Mouse (Mus musculus): ENCODE data around the gene Cic. TPM values are rescaled to one million over a fixed set of nuclear protein-coding genes. Genes with fewer than 3 reads are reported as not detected.
"Not testable (repeated sequence)": the region's sequence is repeated elsewhere in the genome, so short reads cannot be mapped to it uniquely, and the experiment has no call there.

Gene Cic
- total RNA-seq, 1 experiment from 2014 or later: 44.4 TPM

DNA sequence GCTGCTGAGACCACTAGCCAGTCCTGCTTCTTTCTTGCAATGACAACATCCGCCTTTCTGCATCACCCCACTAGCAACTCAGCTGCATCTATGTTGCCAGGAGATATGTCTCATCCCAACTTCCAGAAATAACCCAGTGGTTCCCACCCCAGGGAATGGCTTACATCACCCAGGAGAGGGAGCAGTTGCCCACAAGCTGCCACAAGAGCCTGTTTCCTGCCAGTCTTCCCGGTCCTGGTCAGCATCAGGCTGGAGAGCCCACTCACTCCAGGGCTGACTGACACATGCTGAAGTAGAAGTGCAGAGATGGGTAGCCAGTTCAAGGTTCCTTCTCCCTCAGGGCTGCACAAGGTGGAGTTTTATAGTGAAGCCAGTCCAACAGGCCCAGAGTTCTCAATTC, 26.4 kb upstream of the Cic start:
- no peak for ATAC-seq (replicated peaks; ENCODE audit: low read depth, poor library complexity, severe bottlenecking)

DNA sequence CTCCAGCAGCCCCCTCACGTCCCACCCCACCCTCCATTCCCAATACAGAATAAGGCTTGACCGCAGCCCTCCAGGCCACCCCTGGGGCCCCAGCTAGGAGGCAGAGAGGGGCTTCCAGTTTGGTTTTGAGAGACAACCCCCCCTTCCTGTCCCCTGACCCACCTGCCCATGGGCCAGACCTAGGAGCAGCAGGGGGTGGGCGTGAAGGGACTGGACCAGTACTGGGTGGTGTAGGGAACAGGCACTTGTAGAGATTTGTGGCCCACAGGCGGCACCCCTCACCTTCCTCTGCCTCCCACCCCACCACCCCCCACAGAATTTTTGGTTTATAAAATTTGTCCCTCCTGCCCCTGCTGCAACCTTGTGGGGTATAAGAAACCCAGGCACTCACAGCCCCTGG, 24.1 kb upstream of the Cic start:
- no peak for ATAC-seq (replicated peaks; ENCODE audit: low read depth, poor library complexity, severe bottlenecking)

DNA sequence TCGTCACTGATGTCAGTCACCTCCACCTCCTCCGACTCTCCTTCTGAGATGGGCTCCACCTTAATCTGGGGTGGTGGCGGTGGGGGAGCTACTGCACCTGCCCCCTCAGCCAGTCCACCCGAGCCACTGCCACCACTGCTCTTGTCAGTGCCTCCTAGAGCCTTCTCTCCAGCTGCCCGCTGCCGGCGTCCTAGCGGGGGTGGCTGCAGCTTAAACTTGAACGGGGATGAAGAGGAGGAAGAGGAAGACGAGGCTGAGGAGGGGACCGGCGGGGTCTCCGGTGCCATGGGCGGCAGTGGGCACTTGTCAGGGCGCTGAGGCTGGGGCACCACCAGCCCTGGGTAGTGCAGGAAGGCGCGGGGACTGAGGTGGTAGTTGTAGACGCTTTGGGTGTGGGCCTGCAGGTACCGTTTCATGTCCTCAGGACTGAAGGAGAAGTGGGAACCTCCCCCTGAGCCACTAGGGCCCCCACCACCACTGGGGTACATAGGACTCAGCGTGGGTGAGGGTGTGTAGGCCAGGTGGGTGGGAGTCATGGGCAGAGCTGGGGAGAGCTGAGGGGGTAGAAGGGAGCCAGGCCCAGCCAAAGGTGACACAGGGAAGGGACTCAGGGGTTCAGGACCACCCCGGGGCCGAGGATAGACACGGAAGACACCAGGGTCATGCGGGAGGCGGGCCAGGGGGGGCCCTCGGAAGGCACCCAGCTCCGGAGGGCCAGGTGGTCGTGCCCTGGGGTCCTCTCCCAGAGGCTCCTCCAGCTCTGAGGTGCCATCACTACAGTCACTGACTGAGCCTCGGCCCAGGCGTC, 22.7 kb upstream of the Cic start:
- no peak for ATAC-seq (replicated peaks; ENCODE audit: low read depth, poor library complexity, severe bottlenecking)

DNA sequence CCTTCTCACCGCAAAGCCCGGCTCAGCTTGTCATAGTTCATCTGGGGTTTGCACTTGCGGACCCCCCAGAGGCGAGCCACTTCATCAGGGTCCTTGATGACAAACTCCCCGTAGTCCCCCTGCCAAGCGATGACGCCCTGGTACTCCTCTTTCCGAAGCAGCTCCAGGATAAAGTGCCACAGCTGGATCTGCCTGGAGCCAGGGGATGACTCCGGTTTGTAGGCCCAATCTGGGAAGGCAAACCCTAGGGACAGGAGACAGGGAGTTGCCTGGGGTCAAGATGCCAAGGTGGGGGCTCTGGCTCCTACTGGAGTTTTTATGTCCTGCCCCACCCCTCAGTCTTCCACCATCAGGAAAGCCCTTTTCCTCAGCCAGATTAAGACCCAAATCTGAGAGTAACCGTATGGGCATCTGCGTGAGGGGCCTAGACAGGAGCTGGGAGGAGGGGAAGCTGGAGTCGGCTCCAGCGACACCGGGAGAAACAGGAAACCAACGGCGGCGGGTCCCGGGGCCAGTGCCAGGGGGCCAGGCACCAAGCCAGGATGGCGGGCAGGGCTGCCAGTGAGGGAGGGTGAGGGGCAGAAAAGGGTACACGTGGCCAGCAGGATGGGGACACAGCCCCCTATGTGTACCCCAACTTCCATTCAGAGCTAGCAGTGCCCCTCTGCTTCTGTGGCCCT, 21.3 kb upstream of the Cic start:
- ATAC-seq (replicated peaks; ENCODE audit: low read depth, poor library complexity, severe bottlenecking): no peak

DNA sequence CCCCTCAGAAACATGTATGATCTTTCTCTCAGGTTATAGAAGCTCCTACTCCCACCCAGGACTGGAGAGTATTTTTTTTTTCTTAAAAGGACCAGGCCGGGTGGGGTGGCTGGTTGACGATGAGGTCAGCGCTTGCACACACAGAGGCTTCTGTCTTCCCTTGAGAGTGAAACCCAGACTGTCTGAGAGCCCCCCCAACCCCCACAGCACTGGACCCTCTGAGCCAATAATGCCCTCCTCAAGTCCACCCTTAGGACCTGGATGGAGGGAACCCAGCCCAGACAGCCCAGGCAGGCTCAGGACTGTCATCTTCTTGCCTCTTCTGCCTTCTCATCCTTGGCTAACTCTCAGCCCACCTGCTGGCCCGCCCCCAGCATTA, 20.8 kb upstream of the Cic start:
- no peak for ATAC-seq (replicated peaks; ENCODE audit: low read depth, poor library complexity, severe bottlenecking)

DNA sequence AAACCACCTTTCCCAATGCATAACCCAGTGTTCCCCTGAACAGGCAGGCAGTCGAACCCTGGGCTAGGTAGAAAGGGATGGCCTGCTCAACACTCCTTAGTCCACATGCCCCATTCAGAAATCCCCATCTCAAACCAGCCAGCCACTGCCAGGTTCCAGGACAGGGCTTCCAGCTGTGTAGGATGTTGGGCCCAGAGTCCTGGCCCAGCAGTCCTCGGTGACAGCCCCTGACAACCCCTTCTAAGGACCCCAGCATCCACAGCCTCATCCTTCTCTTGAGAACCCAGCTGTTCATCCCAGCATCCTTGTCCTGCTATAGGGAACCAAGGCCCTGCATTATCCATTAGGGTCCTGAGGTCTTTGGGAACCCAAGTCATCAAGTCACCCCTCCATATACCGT, 20.0 kb upstream of the Cic start:
- no peak for ATAC-seq (replicated peaks; ENCODE audit: low read depth, poor library complexity, severe bottlenecking)

DNA sequence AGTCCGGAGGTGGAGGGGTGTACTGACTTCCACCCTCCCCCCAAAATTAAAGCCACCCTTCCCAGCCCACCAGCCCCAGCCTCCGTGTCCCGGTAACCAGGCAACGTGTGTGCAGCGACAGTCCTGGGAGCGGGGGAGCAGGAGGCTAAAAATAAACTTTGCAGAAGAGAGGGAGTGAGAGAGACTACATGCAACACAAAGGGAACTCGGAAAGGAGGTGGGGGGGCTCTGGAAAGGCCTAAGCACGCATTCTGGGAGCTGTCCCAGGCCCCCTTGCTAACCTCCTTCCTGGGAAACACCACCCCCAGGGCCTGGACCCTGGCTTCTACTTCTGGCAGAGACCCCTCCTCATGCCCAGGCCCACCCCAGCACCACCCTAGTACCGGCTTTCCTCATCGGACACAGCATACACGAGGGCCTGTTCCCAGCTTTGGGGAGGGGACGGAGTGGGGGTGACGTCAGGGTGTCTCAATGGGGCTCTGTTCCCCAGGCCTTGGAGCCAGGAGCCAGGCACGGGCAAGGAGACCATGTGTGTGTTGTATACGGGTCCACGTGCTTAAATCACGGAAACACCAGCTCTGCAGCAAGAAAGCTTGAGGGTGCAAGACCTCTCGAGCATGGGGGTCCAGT, 19.4 kb upstream of the Cic start:
- peak; percentile 7; the same call in 1 of the 2 replicates for ATAC-seq (replicated peaks; ENCODE audit: low read depth, poor library complexity, severe bottlenecking)

DNA sequence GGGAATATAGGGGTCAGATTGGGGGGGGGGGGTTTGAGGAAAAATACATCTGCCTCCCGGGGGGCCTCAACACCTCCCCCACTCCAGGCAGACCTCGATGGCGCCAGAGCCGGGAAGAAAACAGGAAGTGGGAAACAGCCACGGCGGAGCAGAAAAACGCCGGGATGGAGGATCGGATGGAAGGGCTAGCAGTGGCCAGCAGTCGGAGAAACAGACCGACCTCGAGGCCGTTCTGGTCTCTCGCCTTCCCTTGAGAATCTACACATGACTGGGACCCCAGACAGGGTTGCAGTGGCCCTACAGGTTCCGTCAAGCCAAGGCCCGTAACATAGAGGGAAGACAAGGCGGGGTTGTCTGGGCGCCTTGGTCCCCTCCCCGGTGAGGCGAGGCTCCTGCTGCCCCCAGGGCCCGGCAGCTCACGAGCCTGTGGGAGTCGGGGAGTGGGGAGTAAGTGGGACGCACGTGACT, 18.6 kb upstream of the Cic start:
- ATAC-seq (replicated peaks; ENCODE audit: low read depth, poor library complexity, severe bottlenecking): peak; percentile 7; the same call in 1 of the 2 replicates

DNA sequence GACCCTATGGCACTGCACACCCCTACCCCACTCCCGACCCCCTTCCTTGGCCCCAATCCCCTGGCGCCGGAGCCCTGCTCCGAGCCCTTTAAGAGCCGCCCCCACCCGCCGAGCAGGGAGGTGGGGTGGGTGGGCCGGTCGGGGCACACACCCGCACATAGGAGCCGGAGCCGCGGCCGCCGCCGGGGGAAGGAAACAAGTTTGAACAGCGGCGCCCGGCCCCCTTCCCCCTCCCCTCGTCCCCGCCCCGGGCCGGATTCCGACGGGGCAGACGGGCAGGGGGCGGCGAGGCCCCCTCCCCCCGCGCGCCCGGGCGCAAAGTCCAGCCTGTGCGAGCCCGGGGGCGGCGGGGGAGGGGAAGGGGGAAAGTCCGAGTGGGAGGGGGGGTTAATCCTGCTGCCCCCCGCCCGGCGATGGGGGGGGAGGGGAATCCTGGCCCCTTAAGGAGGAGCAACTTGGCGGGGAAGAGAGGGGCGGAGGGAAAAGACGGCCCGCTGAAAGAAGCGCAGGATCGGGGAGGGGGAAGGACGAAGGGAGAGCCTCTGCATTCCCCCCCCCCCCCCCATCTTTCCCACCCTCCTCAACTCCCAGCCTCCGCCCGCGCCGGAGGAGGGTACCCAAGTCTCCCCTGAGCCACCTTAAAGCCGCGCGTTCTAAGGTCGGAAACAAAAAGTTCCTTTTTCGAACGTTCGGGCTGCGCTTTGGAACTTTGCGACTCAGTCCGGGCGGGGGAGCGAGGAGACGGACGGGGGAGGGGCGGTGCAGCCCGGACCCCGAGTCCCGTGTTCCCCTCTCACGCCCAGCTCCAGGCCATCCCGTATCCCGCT, 18.0 kb upstream of the Cic start:
- peak; percentile 7 for ATAC-seq (replicated peaks; ENCODE audit: low read depth, poor library complexity, severe bottlenecking)

DNA sequence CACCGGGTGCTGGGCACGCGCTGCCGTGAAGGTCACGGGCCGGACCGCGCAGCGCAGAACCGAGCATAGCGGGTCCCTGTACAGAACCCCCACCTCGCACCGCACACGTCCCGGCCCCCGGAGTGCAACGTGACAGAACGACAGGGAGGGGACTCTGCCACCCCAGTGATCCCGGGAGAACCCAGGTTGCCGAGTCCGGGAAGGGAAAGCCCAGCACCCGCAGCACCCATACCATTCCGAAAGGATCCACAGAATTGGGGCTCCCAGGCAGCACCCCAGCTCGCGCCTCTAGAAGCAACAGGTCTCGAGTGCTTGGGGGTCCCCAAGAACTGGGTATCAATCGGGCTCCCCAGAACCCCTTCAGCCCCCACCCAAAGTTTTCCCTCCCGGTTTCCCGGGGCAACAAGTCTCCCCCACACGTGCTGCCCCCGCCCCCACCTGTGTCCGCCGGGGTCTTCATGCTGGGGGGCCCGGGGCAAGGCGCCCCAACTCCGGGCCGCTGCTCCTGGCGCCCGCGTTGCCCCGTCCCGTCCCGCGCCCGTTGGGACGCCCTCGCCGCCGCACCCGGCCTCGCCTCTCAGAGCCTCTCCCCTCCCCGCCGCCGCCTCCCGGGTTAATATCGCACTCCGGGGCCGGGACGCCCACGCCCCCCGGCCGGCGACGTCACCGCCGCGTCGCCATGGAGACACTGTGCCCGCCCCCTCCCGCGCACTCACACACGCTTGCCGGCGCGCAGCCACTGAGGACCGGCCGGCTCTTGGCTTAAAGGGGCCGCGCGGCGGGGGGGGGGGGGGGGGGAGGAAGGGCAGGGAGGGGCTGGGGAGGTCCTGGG, 17.1 kb upstream of the Cic start, which contains the start of gene Erf:
Gene Erf (minus strand): TSS at position 621 of the 832 bp plus-strand sequence.
- ATAC-seq (replicated peaks; ENCODE audit: low read depth, poor library complexity, severe bottlenecking): peak; percentile 62

DNA sequence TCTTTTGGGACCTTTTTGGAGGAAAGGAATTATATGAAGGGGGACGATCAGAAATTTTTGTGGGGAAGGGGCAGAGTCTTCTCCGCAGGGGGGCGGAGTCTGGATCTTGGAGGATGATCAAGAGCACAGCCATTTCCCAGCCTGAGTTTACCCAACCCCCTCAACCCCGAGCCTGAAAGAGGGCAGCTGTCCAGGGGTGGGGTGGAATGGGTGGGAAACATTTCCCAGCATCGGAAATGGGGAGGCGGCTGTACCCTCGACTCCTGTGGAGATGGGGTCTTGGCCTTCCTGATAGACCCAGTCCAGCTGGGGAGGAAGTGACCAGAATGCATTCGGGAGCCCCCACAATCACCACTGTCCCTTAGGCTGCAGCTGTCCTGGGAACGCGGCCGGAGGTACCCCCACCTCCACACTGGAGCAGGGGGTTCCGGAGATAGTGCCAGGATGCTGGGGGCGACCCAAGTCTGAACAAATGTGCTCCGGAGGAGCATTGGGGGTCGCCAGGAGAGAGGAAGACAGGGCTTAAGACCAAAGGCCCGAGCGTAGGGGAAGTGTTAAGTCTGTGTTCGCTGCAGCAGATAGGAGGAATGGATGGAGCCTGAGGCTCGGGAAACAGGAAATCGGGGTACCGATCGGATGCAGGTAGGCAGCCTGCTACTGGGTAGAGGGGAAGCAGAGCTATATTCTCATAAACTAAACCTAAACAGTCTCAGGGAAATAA, 16.3 kb upstream of the Cic start:
- 0 out of 2 replicates have a peak, but pooled peaks have one; percentile 3 for ATAC-seq (replicated peaks; ENCODE audit: low read depth, poor library complexity, severe bottlenecking)

DNA sequence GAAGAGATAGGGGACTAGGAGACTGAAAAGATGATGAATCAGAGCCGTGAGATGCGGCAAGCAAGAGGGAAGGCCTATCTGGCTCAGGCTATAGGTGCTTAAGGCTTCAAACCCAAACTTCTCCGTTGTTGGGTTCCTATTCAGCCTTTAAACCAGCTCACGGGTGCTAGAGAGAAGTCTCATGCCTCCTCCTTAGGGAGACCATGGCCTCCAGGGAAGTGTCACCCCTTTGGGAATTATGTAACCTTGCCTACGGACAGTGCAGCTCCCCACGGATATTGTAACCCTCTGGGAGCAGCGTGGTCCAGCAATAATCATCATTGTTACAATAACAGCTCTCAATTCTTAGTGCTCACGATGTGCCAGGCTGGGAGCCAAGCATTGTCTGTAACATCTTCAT, 15.7 kb upstream of the Cic start:
- ATAC-seq (replicated peaks; ENCODE audit: low read depth, poor library complexity, severe bottlenecking): no peak

DNA sequence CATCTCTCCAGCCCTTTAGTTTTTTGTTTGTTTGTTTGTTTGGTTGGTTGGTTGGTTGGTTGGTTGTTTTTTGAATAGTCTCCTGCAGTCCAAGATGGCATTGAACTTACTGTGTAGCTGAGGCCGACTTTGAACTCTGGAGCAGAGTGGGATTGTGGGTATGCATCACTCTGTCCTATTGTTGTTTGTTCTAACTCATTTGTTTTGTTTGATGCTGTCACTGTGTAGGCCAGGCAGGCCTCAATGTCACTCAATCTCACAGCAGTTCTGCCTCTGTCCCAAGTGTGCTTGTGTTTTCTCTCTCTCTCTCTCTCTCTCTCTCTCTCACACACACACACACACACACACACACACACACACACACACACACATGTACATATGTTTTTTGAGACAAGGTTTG, 5.6 kb upstream of the Cic start:
- ATAC-seq (replicated peaks; ENCODE audit: low read depth, poor library complexity, severe bottlenecking): no peak

DNA sequence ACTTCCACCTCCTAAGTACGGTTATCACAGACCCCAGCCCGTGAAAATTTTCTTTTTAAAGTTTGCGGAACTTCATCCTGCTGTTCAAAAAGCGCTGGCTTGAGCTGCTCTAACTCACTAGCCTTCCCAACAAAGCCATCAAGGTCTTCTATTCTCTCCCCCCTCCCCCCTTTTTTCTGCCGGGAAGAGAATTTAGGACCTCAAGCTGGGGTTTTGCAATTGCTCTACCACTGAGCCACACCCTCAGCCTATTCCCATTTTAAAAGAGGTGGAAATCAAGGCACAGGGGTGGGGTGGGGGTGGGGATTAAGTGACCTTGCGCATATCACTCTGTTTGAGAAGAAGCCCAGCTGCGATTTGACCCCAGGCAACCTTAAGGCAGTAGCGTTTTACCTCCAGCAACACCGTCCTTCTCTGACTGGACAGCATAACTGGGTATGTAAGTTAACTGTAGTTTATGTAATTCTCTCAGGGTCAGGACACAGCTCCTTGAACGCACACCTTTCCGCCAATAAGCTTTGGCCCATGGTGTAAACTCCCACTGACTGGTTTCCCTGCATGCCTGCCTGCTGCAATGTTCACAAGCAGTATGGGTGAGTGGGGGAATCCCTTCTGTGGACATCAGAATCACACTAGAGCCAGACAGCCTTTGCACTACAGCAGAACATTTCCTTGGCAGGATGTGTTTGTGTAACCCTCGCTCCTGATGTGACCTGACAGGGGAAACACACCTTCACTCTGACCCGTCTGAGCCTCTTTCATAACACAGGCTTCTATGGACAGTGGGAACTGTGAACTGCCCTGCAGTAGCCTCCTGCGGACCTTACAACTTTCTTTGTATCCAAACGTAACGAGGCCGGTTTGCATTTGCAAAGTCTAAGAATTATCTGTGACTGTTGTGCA, 3.3 kb upstream of the Cic start:
- ATAC-seq (replicated peaks; ENCODE audit: low read depth, poor library complexity, severe bottlenecking): no peak

DNA sequence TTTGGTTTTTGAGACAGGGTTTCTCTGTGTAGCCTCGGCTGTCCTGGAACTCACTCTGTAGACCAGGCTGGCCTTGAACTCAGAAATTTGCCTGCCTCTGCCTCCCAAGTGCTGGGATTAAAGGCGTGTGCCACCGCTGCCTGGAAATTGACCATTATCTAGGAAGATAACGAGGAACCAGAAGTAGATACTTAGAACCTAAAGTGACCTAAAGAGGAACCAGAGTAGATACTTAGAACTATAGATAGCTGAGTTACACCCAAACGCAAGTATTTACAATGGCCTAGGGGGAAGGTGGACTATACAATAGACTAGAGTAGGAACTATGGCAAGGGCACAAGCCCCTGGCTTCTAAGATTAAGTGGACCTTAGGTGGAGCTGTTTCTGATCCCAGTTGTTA, 1.8 kb upstream of the Cic start:
- not testable (repeated sequence) for ATAC-seq (replicated peaks; ENCODE audit: low read depth, poor library complexity, severe bottlenecking)

DNA sequence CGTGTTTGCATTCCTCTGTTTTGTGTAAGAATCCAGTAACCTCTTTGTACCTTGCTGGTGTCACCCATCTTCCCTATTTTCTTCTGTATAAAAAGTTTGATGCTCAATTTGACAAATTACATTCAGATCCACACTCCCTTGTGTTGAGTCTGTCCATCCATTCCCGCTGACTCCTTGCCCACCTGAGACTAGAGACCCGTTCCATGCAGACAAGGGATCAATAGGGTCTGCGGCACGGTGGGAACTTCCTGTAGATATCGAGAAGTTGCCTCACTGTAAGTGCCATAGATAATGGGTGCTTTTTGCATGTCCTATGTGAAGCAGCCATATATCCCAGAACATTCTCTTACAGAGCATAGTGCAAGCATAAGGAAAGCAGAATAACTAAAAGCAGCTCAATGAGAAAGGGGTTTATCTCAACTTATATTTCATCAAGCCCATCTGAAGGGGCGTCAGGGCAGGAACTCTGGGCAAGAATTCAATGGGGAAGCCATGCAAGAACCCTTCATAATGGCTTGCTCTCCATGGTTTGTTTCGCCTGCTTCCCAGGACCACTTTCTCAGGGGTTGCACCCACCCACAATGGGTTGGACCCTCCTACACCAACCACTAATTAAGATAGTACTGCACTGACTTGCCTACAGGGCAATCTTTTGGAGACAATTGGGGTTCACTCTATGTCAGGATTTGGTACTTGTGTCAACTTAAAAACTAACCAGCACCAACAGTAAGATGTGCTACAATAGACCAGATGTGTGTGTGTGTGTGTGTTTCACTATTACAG, 1.1 kb upstream of the Cic start:
- ATAC-seq (replicated peaks; ENCODE audit: low read depth, poor library complexity, severe bottlenecking): no peak
